Mouse (Mus musculus) heart, embryonic 11.5 days (tissue): ENCODE results near the gene 2610528A11Rik. TPM values are rescaled to one million over a fixed set of nuclear protein-coding genes. Genes with fewer than 3 reads are reported as not detected.
A peak's percentile ranks its signal among the peaks of the same experiment; 100 is the strongest.

Source experiments
- ATAC-seq: fragments of 200-750 bp; cut with Nextera tagmentation; replicated peaks from 2 replicates; pipeline ENCODE4 v1.8.0; 2017; ENCODE audit warnings: moderate library complexity; ENCODE audit not compliant: insufficient number of reproducible peaks, low FRiP score, low TSS enrichment
- H3K27ac ChIP-seq: fragments of 300-500 bp; sonication (generic); 2 replicates; pipeline ENCODE4 v1.5.1; 2014; ENCODE audit warnings: mild to moderate bottlenecking, low read depth, low read length
- H3K27me3 ChIP-seq: fragments of 300-500 bp; sonication (generic); 2 replicates; pipeline ENCODE4 v1.6.1; 2014; ENCODE audit warnings: mild to moderate bottlenecking, low read length, mixed read lengths; ENCODE audit not compliant: control insufficient read depth, insufficient read depth
- H3K36me3 ChIP-seq: fragments of 300-500 bp; sonication (generic); 2 replicates; pipeline ENCODE4 v1.6.1; 2014; ENCODE audit warnings: mild to moderate bottlenecking, low read length, moderate library complexity, mixed read lengths; ENCODE audit not compliant: control insufficient read depth, insufficient read depth
- H3K4me1 ChIP-seq: fragments of 300-500 bp; sonication (generic); 2 replicates; pipeline ENCODE4 v1.6.1; 2014; ENCODE audit warnings: low read length; ENCODE audit not compliant: control insufficient read depth, insufficient read depth
- H3K4me2 ChIP-seq: fragments of 300-500 bp; sonication (generic); 2 replicates; pipeline ENCODE4 v1.6.1; 2014; ENCODE audit warnings: mild to moderate bottlenecking, moderate library complexity
- H3K4me3 ChIP-seq: fragments of 300-500 bp; sonication (generic); 2 replicates; pipeline ENCODE4 v1.5.1; 2014; ENCODE audit warnings: low read depth, low read length
- H3K9ac ChIP-seq: fragments of 300-500 bp; sonication (generic); 2 replicates; pipeline ENCODE4 v1.6.1; 2014; ENCODE audit warnings: mild to moderate bottlenecking, low read depth, low read length, moderate library complexity
- H3K9me3 ChIP-seq: fragments of 300-500 bp; sonication (generic); replicated peaks from 2 replicates; pipeline ENCODE4 v1.6.1; 2016; ENCODE audit warnings: low read length; ENCODE audit not compliant: control insufficient read depth
- WGBS: fragments of 180-500 bp; shearing (Covaris S2); extraction: QIAGEN DNeasy Blood & Tissue Kit; methylation state at CpG from one replicate; pipeline ENCODE4 v1.1.7; 2014; ENCODE audit not compliant: insufficient replicate concordance; 5-methylcytosine and 5-hydroxymethylcytosine counted together
- polyA plus RNA-seq: library from polyadenylated mRNA; unstranded; fragments of >200 nt; fragmentation: Nextera tagmentation; extraction: Ambion mirVana; gene quantifications from 2 replicates; pipeline ENCODE4 v1.2.1, GENCODE M21; 2014

2610528A11Rik gene
- polyA plus RNA-seq, 1 experiment from 2014 or later = 1.2 TPM

- no peak overlapping the region for H3K4me2 ChIP-seq
- ATAC-seq = no peak; the same call in 1 of the 2 replicates
- peaks cover 15% of the 10 kb centered on the region for H3K4me1 ChIP-seq
- peak overlapping the region; percentile 29; the same call in 1 of the 2 replicates for H3K27ac ChIP-seq
- no peaks in the 10 kb centered on the region for H3K36me3 ChIP-seq
- H3K4me3 ChIP-seq = no peak overlapping the region
- WGBS = 44% methylated on average over 5 of the region's 5 CpGs
- H3K27me3 ChIP-seq = peaks cover 10% of the 10 kb centered on the region
- no peak overlapping the region for H3K9ac ChIP-seq
- H3K9me3 ChIP-seq = no peaks in the 10 kb centered on the region
Measured at GRCm38 (mm10) chr14:37104747-37105146, 9.1 kb downstream of the 2610528A11Rik start.

GRCm38 (mm10) chr14:37102484-37102883, 11.3 kb downstream of the 2610528A11Rik start:
- ATAC-seq = no peak
- no peak overlapping the region for H3K4me2 ChIP-seq
- H3K36me3 ChIP-seq = no peaks in the 10 kb centered on the region
- peaks cover 31% of the 10 kb centered on the region for H3K27me3 ChIP-seq
- no peak overlapping the region for H3K4me3 ChIP-seq
- H3K4me1 ChIP-seq = peaks cover 15% of the 10 kb centered on the region
- no peak overlapping the region for H3K9ac ChIP-seq
- WGBS = 71% methylated on average over 3 of the region's 3 CpGs
- H3K9me3 ChIP-seq = no peaks in the 10 kb centered on the region
- H3K27ac ChIP-seq = no peak overlapping the region

GRCm38 (mm10) chr14:37101531-37101930, 12.3 kb downstream of the 2610528A11Rik start:
- 65% methylated on average over 5 of the region's 5 CpGs for WGBS

GRCm38 (mm10) chr14:37097956-37098530, 15.8 kb downstream of the 2610528A11Rik start, which contains the start of gene Cdhr1:
Cdhr1 (minus strand) TSS chr14:37098347.
- no peaks in the 10 kb centered on the region for H3K9me3 ChIP-seq
- H3K36me3 ChIP-seq = no peaks in the 10 kb centered on the region
- peak within 1 kb of the TSS; percentile 40 for H3K4me3 ChIP-seq
- H3K9ac ChIP-seq = 0 out of 2 replicates have a peak within 1 kb of the TSS, but pooled peaks have one; percentile 22
- H3K27ac ChIP-seq = no peak within 1 kb of the TSS
- ATAC-seq = no peak; the same call in 1 of the 2 replicates
- no peaks in the 10 kb centered on the region for H3K4me1 ChIP-seq
- H3K27me3 ChIP-seq = peaks cover 45% of the 10 kb centered on the region
- H3K4me2 ChIP-seq = peak within 1 kb of the TSS; percentile 74
- WGBS = under 1% methylated on average over 30 of the region's 30 CpGs

More at GRCm38 (mm10) chr14:37101531-37101930, 12.3 kb downstream of the 2610528A11Rik start:
- Histone ChIP-seq H3K4me3 (no peak overlapping the region), H3K4me2 (no peak overlapping the region), H3K36me3 (no peaks in the 10 kb centered on the region), H3K4me1 (peaks cover 15% of the 10 kb centered on the region), H3K27me3 (peaks cover 40% of the 10 kb centered on the region), H3K27ac (no peak overlapping the region), H3K9ac (no peak overlapping the region), H3K9me3 (no peaks in the 10 kb centered on the region)
- no peak for ATAC-seq

- Histone ChIP-seq H3K4me2 (no peak overlapping the region), H3K27ac (no peak overlapping the region), H3K4me1 (no peaks in the 10 kb centered on the region), H3K27me3 (peaks cover 36% of the 10 kb centered on the region), H3K36me3 (no peaks in the 10 kb centered on the region), H3K4me3 (no peak overlapping the region), H3K9ac (no peak overlapping the region), H3K9me3 (no peaks in the 10 kb centered on the region)
- 67% methylated on average over 4 of the region's 4 CpGs for WGBS
- no peak for ATAC-seq
Measured at GRCm38 (mm10) chr14:37095556-37095955, 18.3 kb downstream of the 2610528A11Rik start.

- Histone ChIP-seq H3K36me3 (no peaks in the 10 kb centered on the region), H3K4me1 (no peaks in the 10 kb centered on the region), H3K9me3 (no peaks in the 10 kb centered on the region), H3K27me3 (peaks cover 34% of the 10 kb centered on the region), H3K4me3 (no peak overlapping the region), H3K9ac (no peak overlapping the region), H3K4me2 (no peak overlapping the region), H3K27ac (no peak overlapping the region)
- no peak for ATAC-seq
- WGBS = 68% methylated on average over 6 of the region's 6 CpGs
Measured at GRCm38 (mm10) chr14:37094436-37094835, 19.4 kb downstream of the 2610528A11Rik start.

- Histone ChIP-seq H3K4me2 (no peak overlapping the region), H3K9ac (no peak overlapping the region), H3K4me1 (no peaks in the 10 kb centered on the region), H3K4me3 (no peak overlapping the region), H3K27ac (no peak overlapping the region), H3K9me3 (no peaks in the 10 kb centered on the region), H3K36me3 (no peaks in the 10 kb centered on the region), H3K27me3 (no peaks in the 10 kb centered on the region)
- 27% methylated on average over 4 of the region's 4 CpGs for WGBS
- ATAC-seq = no peak
Measured at GRCm38 (mm10) chr14:37083755-37084154, 30.1 kb downstream of the 2610528A11Rik start.

- H3K4me3 ChIP-seq = no peak overlapping the region
- ATAC-seq = no peak
- no peak overlapping the region for H3K4me2 ChIP-seq
- H3K27ac ChIP-seq = no peak overlapping the region
- 84% methylated on average over 1 of the region's 1 CpGs for WGBS
- no peaks in the 10 kb centered on the region for H3K9me3 ChIP-seq
- no peaks in the 10 kb centered on the region for H3K36me3 ChIP-seq
- H3K4me1 ChIP-seq = no peaks in the 10 kb centered on the region
- no peak overlapping the region for H3K9ac ChIP-seq
- H3K27me3 ChIP-seq = no peaks in the 10 kb centered on the region
Measured at GRCm38 (mm10) chr14:37080724-37081123, 33.1 kb downstream of the 2610528A11Rik start.

- 18% methylated on average over 9 of the region's 9 CpGs for WGBS
- Histone ChIP-seq H3K4me1 (no peaks in the 10 kb centered on the region), H3K4me2 (no peak overlapping the region), H3K27ac (no peak overlapping the region), H3K36me3 (no peaks in the 10 kb centered on the region), H3K9ac (no peak overlapping the region), H3K4me3 (no peak overlapping the region), H3K9me3 (no peaks in the 10 kb centered on the region), H3K27me3 (no peaks in the 10 kb centered on the region)
- no peak for ATAC-seq
Measured at GRCm38 (mm10) chr14:37068516-37068915, 45.3 kb downstream of the 2610528A11Rik start.
